ENCODE assay signal across 36 mouse cellular contexts in the genomic region with DNA sequence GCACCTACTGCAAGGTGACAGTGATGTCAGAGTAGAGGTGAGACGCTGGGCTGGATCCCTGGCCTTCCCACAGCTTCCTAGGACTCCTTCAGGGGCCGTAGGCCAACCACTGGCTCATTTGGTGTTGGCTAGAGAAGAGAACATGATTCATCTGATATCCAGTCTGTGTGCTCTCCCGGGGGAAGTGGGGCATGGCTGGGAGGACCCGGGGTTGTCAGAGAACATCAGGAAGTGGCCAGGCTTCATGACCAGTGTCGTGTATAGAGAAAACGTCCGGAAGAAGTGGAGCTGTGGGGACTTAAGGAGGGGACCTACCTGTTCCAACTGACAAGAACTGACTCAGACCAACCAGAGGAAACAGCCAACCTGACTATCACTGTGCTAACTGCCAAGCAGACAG. TPM values are rescaled to one million over a fixed set of nuclear protein-coding genes. Genes with fewer than 3 reads are reported as not detected.
"Had no signal": no experiment of that assay in that cellular context is flagged by ENCODE, and none has a peak within 500 bp of the region (broad histone marks: within the 10 kb centered on the region; RNA-seq: fewer than 3 reads in every experiment).

No protein-coding gene starts in this region.

- H3K27ac ChIP-seq: heart, embryonic 10.5 days; heart, embryonic 13.5 days; heart, embryonic 15.5 days; hindbrain, embryonic 10.5 days; hindbrain, embryonic 12.5 days; hindbrain, embryonic 13.5 days; hindbrain, embryonic 14.5 days; hindbrain, embryonic 15.5 days; hindbrain, postnatal 0 days; intestine, embryonic 15.5 days; kidney, embryonic 15.5 days; kidney, postnatal 0 days; layer of hippocampus, adult 2 months; left cerebral cortex, adult 2 months had no signal

- H3K4me1 ChIP-seq: heart, embryonic 10.5 days; heart, embryonic 12.5 days; heart, embryonic 13.5 days; heart, embryonic 15.5 days; hindbrain, embryonic 12.5 days; hindbrain, embryonic 13.5 days; hindbrain, embryonic 15.5 days had no signal

- H3K4me3 ChIP-seq: heart, embryonic 10.5 days; heart, embryonic 12.5 days; heart, embryonic 13.5 days; heart, embryonic 15.5 days; hindbrain, embryonic 10.5 days; hindbrain, embryonic 12.5 days; hindbrain, embryonic 13.5 days; hindbrain, embryonic 15.5 days; intestine, embryonic 15.5 days; kidney, embryonic 15.5 days; layer of hippocampus, adult 2 months; left cerebral cortex, adult 2 months had no signal

- DNase-seq: heart, postnatal 10 days; heart, postnatal 14 days; heart, postnatal 36 days; heart, postnatal 4 days; kidney, adult 11 months; kidney, adult 18-20 months; kidney, adult 2 months; kidney, adult 8-10 months; kidney, adult 9 months; kidney, postnatal 10 days; kidney, postnatal 14 days; kidney, postnatal 25 days; layer of hippocampus, adult 9-11 months; layer of hippocampus, postnatal 36 days had no signal

- H3K9ac ChIP-seq: heart, embryonic 12.5 days; heart, embryonic 13.5 days; heart, embryonic 15.5 days; hindbrain, embryonic 12.5 days; hindbrain, embryonic 13.5 days; hindbrain, embryonic 14.5 days; hindbrain, embryonic 15.5 days; intestine, embryonic 15.5 days; kidney, embryonic 15.5 days had no signal

- H3K9me3 ChIP-seq: heart, embryonic 10.5 days; heart, embryonic 12.5 days; heart, embryonic 13.5 days; heart, embryonic 15.5 days; hindbrain, embryonic 10.5 days; hindbrain, embryonic 12.5 days; hindbrain, embryonic 13.5 days; hindbrain, embryonic 15.5 days; intestine, embryonic 15.5 days; kidney, embryonic 15.5 days had no signal

- H3K4me2 ChIP-seq: heart, embryonic 11.5 days; heart, embryonic 12.5 days; heart, embryonic 13.5 days; heart, embryonic 15.5 days; hindbrain, embryonic 12.5 days; hindbrain, embryonic 13.5 days; hindbrain, embryonic 14.5 days; hindbrain, embryonic 15.5 days; intestine, embryonic 15.5 days; kidney, embryonic 15.5 days had no signal

- ATAC-seq: hindbrain, embryonic 16.5 days; hindbrain, postnatal 0 days; inflammation-experienced regulatory T-cells, adult 6 months; intestine, embryonic 15.5 days; intestine, embryonic 16.5 days; intestine, postnatal 0 days had no signal

- H3K36me3 ChIP-seq: heart, embryonic 10.5 days; heart, embryonic 12.5 days; heart, embryonic 13.5 days; heart, embryonic 15.5 days; hindbrain, embryonic 10.5 days; hindbrain, embryonic 12.5 days; hindbrain, embryonic 13.5 days; hindbrain, embryonic 15.5 days; intestine, embryonic 15.5 days had no signal

RNA-seq across cellular contexts. Expression of gene Ppp1r14d, which starts 15.5 kb away (rescaled TPM):
- polyA plus RNA-seq: heart, embryonic 11.5 days; heart, embryonic 12.5 days; heart, embryonic 13.5 days; heart, embryonic 14.5 days; heart, embryonic 15.5 days; heart, postnatal 0 days; hindbrain, embryonic 10.5 days; hindbrain, embryonic 13.5 days; hindbrain, embryonic 14.5 days; hindbrain, embryonic 15.5 days; hindbrain, embryonic 16.5 days; hindbrain, postnatal 0 days; inflammation-experienced regulatory T-cells, adult 6 months had no signal

RNA-seq across cellular contexts. Expression of gene Rhov, which starts 25.8 kb away (rescaled TPM):
- polyA plus RNA-seq: heart, embryonic 11.5 days; heart, postnatal 0 days had no signal
